Mouse (Mus musculus) neural tube, embryonic 12.5 days (tissue): Measurements from ENCODE around the gene Gm26920. TPM values are rescaled to one million over a fixed set of nuclear protein-coding genes. Genes with fewer than 3 reads are reported as not detected.

Experiments used
- ATAC-seq: fragments of 200-750 bp; cut with Nextera tagmentation; 2 replicates; pipeline ENCODE4 v1.8.0; 2017; ENCODE audit warnings: low read depth, mild to moderate bottlenecking, moderate TSS enrichment, moderate library complexity; ENCODE audit not compliant: low FRiP score
- H3K27ac ChIP-seq: fragments of 300-500 bp; sonication (generic); 2 replicates; pipeline ENCODE4 v1.5.1; 2016
- H3K27me3 ChIP-seq: fragments of 300-500 bp; sonication (generic); replicated peaks from 2 replicates; pipeline ENCODE4 v1.6.1; 2016; ENCODE audit warnings: mild to moderate bottlenecking
- H3K36me3 ChIP-seq: fragments of 300-500 bp; sonication (generic); 2 replicates; pipeline ENCODE4 v1.6.1; 2016; ENCODE audit warnings: mild to moderate bottlenecking
- H3K4me1 ChIP-seq: fragments of 300-500 bp; sonication (generic); 2 replicates; pipeline ENCODE4 v1.6.1; 2016
- H3K4me2 ChIP-seq: fragments of 300-500 bp; sonication (generic); replicated peaks from 2 replicates; pipeline ENCODE4 v1.6.1; 2016; ENCODE audit warnings: mild to moderate bottlenecking
- H3K4me3 ChIP-seq: fragments of 300-500 bp; sonication (generic); 2 replicates; pipeline ENCODE4 v1.5.1; 2016
- H3K9ac ChIP-seq: fragments of 300-500 bp; sonication (generic); 2 replicates; pipeline ENCODE4 v1.6.1; 2016; ENCODE audit warnings: mild to moderate bottlenecking
- H3K9me3 ChIP-seq: fragments of 300-500 bp; sonication (generic); 2 replicates; pipeline ENCODE4 v1.6.1; 2016; ENCODE audit warnings: mild to moderate bottlenecking
- WGBS: fragments of 180-500 bp; shearing (Covaris S2); methylation state at CpG from one replicate; pipeline ENCODE4 v1.1.7; 2016; 5-methylcytosine and 5-hydroxymethylcytosine counted together
- microRNA-seq: library from miRNA; unstranded; fragments of <30 nt; microRNA quantifications from one replicate; pipeline ENCODE4, GENCODE M21; 2017
- polyA plus RNA-seq: library from polyadenylated mRNA; unstranded; fragments of >200 nt; fragmentation: Nextera tagmentation; extraction: Ambion mirVana; gene quantifications from 2 replicates; pipeline ENCODE4 v1.2.1, GENCODE M21; 2016

Gene Gm26920
- polyA plus RNA-seq, 1 experiment from 2014 or later, result 1.4 TPM

- H3K36me3 ChIP-seq, result peaks cover 19% of the 10 kb centered on the region
Observed at GRCm38 (mm10) chr7:30009321-30010085, 80.7 kb downstream of the Gm26920 start.

GRCm38 (mm10) chr7:30008020-30008690, 82.1 kb downstream of the Gm26920 start:
- no peak overlapping the region for H3K27ac ChIP-seq
- H3K4me1 ChIP-seq, result peaks cover 30% of the 10 kb centered on the region
- H3K27me3 ChIP-seq, result no peaks in the 10 kb centered on the region
- no peak overlapping the region for H3K4me3 ChIP-seq
- H3K9ac ChIP-seq, result no peak overlapping the region
- 82% methylated on average over 6 of the region's 6 CpGs for WGBS
- peaks cover 6% of the 10 kb centered on the region for H3K36me3 ChIP-seq
- H3K4me2 ChIP-seq, result no peak overlapping the region
- no peaks in the 10 kb centered on the region for H3K9me3 ChIP-seq
- ATAC-seq, result no peak

More at GRCm38 (mm10) chr7:30009321-30010085, 80.7 kb downstream of the Gm26920 start:
- Histone ChIP-seq H3K4me3 (no peak overlapping the region), H3K27me3 (no peaks in the 10 kb centered on the region), H3K4me2 (no peak overlapping the region; the same call in 1 of the 2 replicates), H3K9me3 (no peaks in the 10 kb centered on the region), H3K4me1 (peaks cover 30% of the 10 kb centered on the region), H3K27ac (peak overlapping the region; percentile 27; the same call in 1 of the 2 replicates), H3K9ac (no peak overlapping the region)
- ATAC-seq, result peak; percentile 74
- WGBS, result 51% methylated on average over 21 of the region's 21 CpGs

- Histone ChIP-seq H3K4me3 (no peak overlapping the region), H3K36me3 (peaks cover 8% of the 10 kb centered on the region), H3K9me3 (no peaks in the 10 kb centered on the region), H3K9ac (no peak overlapping the region), H3K27ac (no peak overlapping the region), H3K4me1 (peaks cover 30% of the 10 kb centered on the region), H3K4me2 (no peak overlapping the region), H3K27me3 (no peaks in the 10 kb centered on the region)
- 90% methylated on average over 1 of the region's 1 CpGs for WGBS
- no peak for ATAC-seq
Observed at GRCm38 (mm10) chr7:30007601-30008000, 82.6 kb downstream of the Gm26920 start.

Small RNA genes lying within 50 kb of the gene (microRNA-seq; reads per million reads assigned to microRNA genes)
- not detected for gene Gm23368

Other genes with a start within 250 kb of the Gm26920 start
- 11.1 and 11.3 TPM in 2 replicates for gene Zfp940, start 236.7 kb downstream of the Gm26920 start, polyA plus RNA-seq
- gene Zfp420, start 230.4 kb downstream of the Gm26920 start, polyA plus RNA-seq, result 12.7 and 13.9 TPM in 2 replicates
- gene Zfp27, start 183.8 kb downstream of the Gm26920 start, polyA plus RNA-seq, result 14.8 and 16.8 TPM in 2 replicates
- 6.1 and 6.5 TPM in 2 replicates for gene Zfp383, start 182.2 kb downstream of the Gm26920 start, polyA plus RNA-seq
- 13.3 and 13.5 TPM in 2 replicates for gene Zfp74, start 136.3 kb downstream of the Gm26920 start, polyA plus RNA-seq
- 13.8 and 14.1 TPM in 2 replicates for gene Zfp568, start 106.5 kb downstream of the Gm26920 start, polyA plus RNA-seq
- gene Zfp14, start 39.0 kb downstream of the Gm26920 start, polyA plus RNA-seq, result 7.1 and 8.7 TPM in 2 replicates
- 8.2 and 10.4 TPM in 2 replicates for gene Zfp82, start 17.5 kb downstream of the Gm26920 start, polyA plus RNA-seq
- gene Zfp566, start 117 bp upstream of the Gm26920 start, polyA plus RNA-seq, result 14.2 and 16.0 TPM in 2 replicates
- 107 and 116 TPM in 2 replicates for gene Zfp260, start 4.4 kb upstream of the Gm26920 start, polyA plus RNA-seq
- 11.5 and 12.3 TPM in 2 replicates for gene Zfp382, start 31.5 kb upstream of the Gm26920 start, polyA plus RNA-seq
- 14.6 and 15.6 TPM in 2 replicates for gene Zfp146, start 79.3 kb upstream of the Gm26920 start, polyA plus RNA-seq
- gene Cox7a1, start 93.7 kb upstream of the Gm26920 start, polyA plus RNA-seq, result 2.9 and 5.8 TPM in 2 replicates
- gene Capns1, start 108.4 kb upstream of the Gm26920 start, polyA plus RNA-seq, result 73.3 and 78.3 TPM in 2 replicates
- 156 and 166 TPM in 2 replicates for gene Polr2i, start 141.5 kb upstream of the Gm26920 start, polyA plus RNA-seq
- 292 and 299 TPM in 2 replicates for gene Tbcb, start 141.9 kb upstream of the Gm26920 start, polyA plus RNA-seq
- gene Ovol3, start 145.3 kb upstream of the Gm26920 start, polyA plus RNA-seq, result not detected in 2 replicates
- gene Thap8, start 189.7 kb upstream of the Gm26920 start, polyA plus RNA-seq, result 0.52 and 0.78 TPM in 2 replicates
- 6.6 and 9.7 TPM in 2 replicates for gene Wdr62, start 190.0 kb upstream of the Gm26920 start, polyA plus RNA-seq
- 74.3 and 87.2 TPM in 2 replicates for gene Clip3, start 201.3 kb upstream of the Gm26920 start, polyA plus RNA-seq
- gene Alkbh6, start 218.3 kb upstream of the Gm26920 start, polyA plus RNA-seq, result 93.4 and 95.9 TPM in 2 replicates
- gene Syne4, start 224.4 kb upstream of the Gm26920 start, polyA plus RNA-seq, result 21.8 and 24.3 TPM in 2 replicates
- gene E130208F15Rik, start 231.3 kb upstream of the Gm26920 start, polyA plus RNA-seq, result not detected in 2 replicates
- 25.9 and 26.7 TPM in 2 replicates for gene Sdhaf1, start 233.5 kb upstream of the Gm26920 start, polyA plus RNA-seq